Mouse (Mus musculus): ENCODE results near the gene Hist1h2ad.

Gene Hist1h2ad

GRCm38 (mm10) chr13:23620733-23621531 is 46.8 kb downstream of the Hist1h2ad start, which contains the start of gene Hist1h2be:
TSS of gene Hist1h2be (minus strand) at chr13:23621124.
- peak; percentile 99 for DNase-seq (ENCODE audit: low read depth, low spot score)

- DNase-seq (ENCODE audit: low read depth, low spot score), result peak; percentile 92
These were observed 47.5 kb downstream of the Hist1h2ad start for GRCm38 (mm10) chr13:23621532-23622174.

GRCm38 (mm10) chr13:23622175-23622671 is 48.0 kb downstream of the Hist1h2ad start, which contains the start of gene Hist1h1e:
TSS of gene Hist1h1e (minus strand) at chr13:23622558.
- DNase-seq (ENCODE audit: low read depth, low spot score), result peak; percentile 79

GRCm38 (mm10) chr13:23622861-23623450 is 48.8 kb downstream of the Hist1h2ad start:
- no peak for DNase-seq (ENCODE audit: low read depth, low spot score)
